Mouse (Mus musculus) cerebellum, postnatal 25 days (tissue): ENCODE data around the gene Man1b1.
A peak's percentile ranks its signal among the peaks of the same experiment; 100 is the strongest.

ENCODE experiments used
- DNase-seq, 2 experiments: peaks; one replicate each; pipeline ENCODE4 v3.0.0; 2021; ENCODE audit warnings: mixed read lengths in 2 of 2

The Man1b1 gene

DNA sequence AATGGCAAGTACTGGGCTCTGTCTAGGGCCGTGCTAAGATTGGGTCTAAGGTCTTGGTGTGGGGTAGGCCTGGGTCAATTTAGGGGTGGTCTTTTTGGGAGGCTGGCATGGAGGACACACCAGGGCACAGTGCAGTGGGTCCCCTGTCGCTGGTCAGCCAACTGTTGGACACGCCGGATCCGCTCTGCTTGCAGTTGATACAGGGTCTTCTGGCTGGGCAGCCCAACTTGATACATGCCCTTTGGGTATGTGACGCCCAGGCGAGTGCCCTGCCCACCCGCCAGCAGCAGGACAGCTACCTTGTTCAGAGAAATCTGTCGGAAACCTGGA lies 32.6 kb downstream of the Man1b1 start:
- DNase-seq: no peak

DNA sequence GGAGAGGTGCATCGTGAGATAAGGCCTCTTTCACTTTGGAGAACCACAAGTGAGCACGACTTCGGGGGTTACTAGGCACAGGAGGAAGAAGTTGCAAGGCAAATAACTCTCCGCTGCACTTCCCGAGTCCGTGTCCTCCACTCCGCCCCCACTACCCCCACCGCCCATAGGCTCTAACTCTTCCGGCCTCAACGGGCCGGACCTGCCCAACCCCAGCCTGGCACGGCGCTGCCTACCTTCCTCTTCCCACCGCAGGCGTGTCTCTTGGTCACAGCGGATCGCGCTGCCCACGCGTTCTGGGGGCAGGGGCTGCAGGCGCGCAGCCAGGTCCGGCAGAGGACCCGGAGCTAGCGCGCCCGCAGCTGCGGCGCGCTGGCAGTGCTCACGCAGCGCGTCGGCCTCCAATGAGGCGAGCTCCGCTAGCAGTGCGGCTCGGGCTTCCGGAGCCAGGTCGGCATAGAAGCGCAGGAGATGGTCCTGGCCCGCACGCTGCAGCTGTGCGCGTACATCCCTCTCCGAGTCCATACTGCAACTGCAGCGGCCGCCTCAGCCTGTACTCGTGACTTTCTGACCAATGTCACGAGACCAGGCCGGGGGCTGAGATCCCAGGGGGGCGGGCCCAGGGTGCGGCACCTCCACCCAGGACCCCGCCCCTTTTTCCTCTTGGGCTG lies 33.1 kb downstream of the Man1b1 start, which contains the start of gene Uap1l1:
TSS of gene Uap1l1 (minus strand) at position 592 of the 671 bp plus-strand sequence.
- peak; percentile 56 to 65 for DNase-seq

- DNase-seq: no peak
Observed at GRCm38 (mm10) chr2:25369996-25370395, 37.9 kb downstream of the Man1b1 start.

DNA sequence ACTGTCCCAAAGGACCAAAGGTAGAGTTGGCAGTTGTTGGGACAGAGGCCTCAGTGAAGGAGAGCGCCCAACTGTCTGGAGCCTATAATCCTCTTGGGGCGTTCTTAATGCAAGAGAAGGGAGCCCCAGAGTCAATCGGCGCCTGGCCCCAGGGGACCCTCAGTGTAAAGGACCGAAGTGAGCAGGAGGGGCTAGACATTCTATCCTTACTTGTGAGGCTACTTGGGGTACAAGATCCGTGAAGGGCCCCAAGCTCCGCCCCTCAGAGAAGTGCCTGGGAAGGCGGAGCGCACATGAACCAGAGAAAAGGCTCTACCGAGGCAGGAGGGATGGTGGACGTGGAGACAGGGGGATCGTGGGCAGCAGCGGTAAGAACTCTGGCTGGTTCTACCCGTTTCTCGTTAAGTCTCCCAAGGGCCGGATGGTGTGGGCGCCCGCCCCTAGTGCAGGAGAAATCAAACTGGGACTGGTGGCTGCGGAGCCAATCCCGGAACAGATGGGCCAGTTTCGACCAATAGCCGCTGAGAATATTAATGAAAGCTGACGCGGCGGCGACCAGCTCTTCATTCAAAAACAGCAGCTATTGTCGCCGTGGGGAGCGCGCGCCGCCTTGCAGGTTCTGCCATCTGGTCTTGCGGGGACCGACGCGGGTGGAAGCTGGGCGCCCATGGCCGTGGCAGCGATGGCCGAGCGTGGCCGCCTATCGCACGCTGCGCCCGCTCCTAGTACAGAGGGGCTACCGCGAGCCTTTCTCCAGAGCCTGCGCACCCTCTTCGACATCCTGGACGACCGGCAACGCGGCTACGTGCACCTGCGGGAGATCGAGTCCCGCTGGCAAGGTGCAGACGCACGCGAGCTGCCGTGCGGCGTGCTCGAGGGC lies 39.9 kb downstream of the Man1b1 start, which contains the start of gene Sapcd2:
TSS of gene Sapcd2 (plus strand) at position 558 of the 880 bp plus-strand sequence.
- peak; percentile 89 to 91 for DNase-seq

- DNase-seq: no peak
Observed at GRCm38 (mm10) chr2:25372644-25373391, 40.7 kb downstream of the Man1b1 start.

- no peak for DNase-seq
Observed at GRCm38 (mm10) chr2:25373431-25373830, 41.3 kb downstream of the Man1b1 start.

DNA sequence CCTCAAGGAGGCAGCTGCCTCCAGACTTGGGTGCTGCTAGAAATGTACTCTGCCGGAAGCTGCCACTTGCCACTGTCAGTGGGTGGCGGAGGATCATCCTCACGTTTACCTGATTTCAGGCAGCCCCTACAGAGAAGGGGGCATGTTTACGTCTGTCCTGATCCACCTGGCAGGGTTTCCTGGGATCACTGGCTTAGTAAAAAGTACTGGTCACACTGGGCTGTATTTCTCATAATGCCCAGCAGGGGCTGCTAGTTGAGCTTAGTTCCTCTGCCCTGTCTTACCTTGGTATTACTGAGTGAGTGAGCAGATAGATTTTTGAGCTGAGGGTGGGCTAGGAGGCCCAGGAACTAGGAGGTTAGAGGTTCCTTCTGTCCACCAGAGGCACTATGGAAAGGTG lies 44.5 kb downstream of the Man1b1 start:
- DNase-seq: peak; percentile 75 to 84

- no peak for DNase-seq
Observed at GRCm38 (mm10) chr2:25384492-25384891, 52.4 kb downstream of the Man1b1 start.

GRCm38 (mm10) chr2:25391266-25391665 lies 59.1 kb downstream of the Man1b1 start:
- DNase-seq: no peak

GRCm38 (mm10) chr2:25394281-25395221 lies 62.4 kb downstream of the Man1b1 start:
- DNase-seq: peak; percentile 34 to 61

GRCm38 (mm10) chr2:25395721-25396596 lies 63.8 kb downstream of the Man1b1 start, which contains the start of gene Entpd2:
Entpd2 (plus strand) TSS chr2:25395874.
- peak; percentile 61 to 62 for DNase-seq

GRCm38 (mm10) chr2:25396597-25396983 lies 64.5 kb downstream of the Man1b1 start:
- DNase-seq: peak; percentile 80 to 84

- no peak for DNase-seq
Observed at GRCm38 (mm10) chr2:25397010-25397409, 64.9 kb downstream of the Man1b1 start.

- DNase-seq: no peak
Observed at GRCm38 (mm10) chr2:25398065-25398464, 65.9 kb downstream of the Man1b1 start.

DNA sequence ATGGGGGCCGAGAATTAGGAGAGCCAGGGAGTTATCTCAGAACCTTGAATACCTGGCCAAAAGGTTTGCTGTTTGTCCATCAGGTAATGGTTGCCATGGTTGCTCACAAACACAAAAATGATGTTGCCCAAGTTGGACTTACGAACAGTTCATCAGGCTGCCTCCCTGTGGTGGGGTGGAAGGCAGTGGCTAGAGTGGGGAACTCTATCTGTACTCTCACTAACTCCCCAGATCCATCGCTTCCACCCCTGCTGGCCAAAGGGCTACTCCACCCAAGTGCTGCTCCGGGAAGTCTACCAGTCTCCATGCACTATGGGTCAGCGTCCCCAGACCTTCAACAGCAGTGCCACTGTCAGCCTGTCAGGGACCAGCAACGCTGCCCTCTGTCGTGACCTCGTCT lies 66.9 kb downstream of the Man1b1 start, which contains the start of gene Npdc1:
TSS of gene Npdc1 (plus strand) at position 301 of the 400 bp plus-strand sequence.
- no peak for DNase-seq

DNA sequence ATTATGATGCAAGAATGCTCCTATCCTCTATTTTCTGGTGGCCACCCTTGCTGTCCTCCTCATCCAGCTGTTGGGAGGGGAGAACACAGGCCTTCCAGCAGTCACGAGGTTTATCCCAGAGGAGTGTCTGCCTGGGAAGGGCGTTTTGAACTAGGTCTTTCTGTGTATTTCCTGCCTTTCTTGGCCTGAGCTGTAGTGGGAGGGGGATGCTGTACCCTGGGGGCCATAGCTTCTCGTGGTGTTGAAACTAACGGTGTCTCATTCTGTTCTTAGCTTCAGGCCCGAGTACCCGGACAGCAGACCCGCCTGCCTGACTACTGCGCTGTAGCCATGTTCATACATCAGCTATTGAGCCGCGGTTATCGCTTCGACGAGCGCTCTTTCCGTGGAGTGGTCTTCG lies 68.2 kb downstream of the Man1b1 start:
- no peak for DNase-seq

DNA sequence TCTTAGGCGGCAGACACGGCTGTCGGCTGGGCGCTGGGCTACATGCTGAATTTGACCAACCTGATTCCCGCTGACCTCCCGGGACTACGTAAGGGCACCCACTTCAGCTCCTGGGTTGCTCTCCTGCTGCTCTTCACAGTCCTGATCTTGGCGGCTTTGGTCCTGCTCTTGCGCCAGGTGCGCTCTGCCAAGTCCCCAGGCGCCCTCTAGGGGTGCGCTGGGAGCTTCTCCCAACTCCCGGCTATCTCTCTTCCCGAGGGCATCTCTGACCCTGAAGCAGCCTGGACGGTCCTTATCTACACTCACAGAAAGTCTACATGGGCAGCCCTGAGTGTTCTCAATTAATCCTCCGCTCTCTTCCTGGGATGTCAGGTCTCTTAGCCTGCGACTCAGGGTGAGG lies 68.6 kb downstream of the Man1b1 start:
- peak; percentile 79 to 88 for DNase-seq
